Mouse (Mus musculus) kidney, postnatal 14 days (tissue): Measurements from ENCODE around the gene Dppa5a.
"Not testable (repeated sequence)": the region's sequence is repeated elsewhere in the genome, so short reads cannot be mapped to it uniquely, and the experiment has no call there.

Source experiments
- DNase-seq: peaks from one replicate; pipeline ENCODE4 v3.0.0; 2022; ENCODE audit warnings: mixed read lengths

Dppa5a gene

DNA sequence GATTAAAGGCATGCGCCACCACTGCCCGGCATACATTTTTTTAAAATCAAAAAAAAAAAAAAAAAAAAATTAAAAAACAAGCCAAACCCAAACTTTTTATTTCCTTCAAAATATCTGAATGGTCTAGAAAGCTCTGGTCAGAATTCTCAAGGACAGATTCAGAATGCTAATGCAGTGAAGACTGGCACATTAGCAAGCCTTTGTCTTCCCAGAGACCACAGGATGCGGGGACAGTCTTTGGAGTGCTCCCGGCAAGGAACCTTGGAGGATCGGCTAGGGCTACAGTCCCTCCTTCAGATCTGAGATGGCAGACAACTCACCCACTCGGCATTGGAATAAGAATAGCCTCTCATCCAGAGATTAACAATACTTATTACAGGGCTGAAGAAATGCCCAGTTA is 3.3 kb downstream of the Dppa5a start:
- DNase-seq = no peak

DNA sequence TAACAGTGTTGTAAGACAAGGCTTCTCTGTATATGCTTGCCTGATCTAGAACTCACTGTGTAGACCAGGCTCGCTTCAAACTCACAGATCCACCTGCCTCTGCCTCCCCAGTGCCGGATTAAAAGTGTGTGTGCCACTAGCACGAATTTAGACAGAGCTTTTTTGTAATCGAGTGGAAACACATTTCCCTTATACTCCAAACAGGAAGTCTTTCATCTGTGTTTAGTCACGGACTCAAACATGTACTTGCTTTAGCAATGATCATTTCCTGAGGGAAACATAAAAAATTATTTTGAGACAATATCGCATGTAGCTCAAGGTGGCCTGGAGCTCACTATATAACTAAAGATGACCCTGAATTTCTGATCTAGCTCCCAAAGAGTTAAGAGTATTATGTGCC is 4.6 kb downstream of the Dppa5a start:
- DNase-seq = no peak

DNA sequence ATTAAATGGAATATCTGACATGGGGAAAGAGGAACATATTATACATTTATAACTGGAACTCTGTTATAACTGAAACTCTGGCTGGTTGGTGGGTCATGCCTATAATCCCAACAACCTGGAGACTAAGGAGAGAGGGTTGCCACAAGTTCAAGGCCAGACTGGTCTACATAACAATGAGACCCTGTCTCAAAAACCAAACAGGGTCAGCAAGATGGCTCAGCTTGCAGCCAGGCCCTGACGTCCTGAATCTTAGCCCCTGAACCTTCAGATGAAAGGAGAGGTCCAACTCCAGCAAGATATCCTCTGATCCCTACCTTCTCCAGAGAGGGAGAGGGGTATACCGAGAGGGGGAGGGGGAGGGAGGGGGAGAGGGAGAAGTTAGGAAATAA is 7.5 kb downstream of the Dppa5a start:
- no peak for DNase-seq

DNA sequence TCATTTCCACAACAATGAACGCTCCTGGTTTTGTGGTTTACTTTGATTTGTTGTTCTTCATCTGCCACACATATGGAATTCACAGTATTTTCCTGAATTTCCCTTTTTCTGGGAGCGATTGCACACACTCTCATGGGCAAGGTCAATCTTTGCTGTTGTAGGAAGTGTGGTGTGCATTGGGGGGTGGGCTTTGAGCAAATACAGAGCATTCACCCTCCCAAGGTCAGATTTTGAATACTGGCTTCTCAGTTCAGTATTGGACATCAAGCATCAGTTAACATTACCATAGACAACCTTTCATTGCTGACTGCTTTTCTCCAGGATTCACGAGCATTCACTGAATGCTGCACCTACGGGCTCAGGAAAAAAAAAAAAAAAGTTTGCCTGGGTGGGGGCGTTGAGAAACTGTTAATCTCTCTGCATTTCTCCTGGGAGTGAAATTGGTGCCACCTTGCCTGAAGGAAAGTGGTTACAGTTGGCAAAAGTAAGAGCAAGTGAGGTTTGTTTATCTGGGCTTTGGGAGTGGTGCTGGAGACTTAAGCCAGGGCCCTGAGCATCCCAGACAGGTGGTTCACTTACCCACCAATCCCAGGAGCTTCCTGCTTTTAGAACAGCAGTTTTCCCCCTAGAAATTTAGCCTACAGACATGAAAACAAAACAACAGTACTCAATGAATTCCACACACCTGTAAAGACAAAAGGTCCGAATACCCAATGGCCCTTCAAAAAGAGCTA is 8.1 kb downstream of the Dppa5a start:
- DNase-seq = no peak

DNA sequence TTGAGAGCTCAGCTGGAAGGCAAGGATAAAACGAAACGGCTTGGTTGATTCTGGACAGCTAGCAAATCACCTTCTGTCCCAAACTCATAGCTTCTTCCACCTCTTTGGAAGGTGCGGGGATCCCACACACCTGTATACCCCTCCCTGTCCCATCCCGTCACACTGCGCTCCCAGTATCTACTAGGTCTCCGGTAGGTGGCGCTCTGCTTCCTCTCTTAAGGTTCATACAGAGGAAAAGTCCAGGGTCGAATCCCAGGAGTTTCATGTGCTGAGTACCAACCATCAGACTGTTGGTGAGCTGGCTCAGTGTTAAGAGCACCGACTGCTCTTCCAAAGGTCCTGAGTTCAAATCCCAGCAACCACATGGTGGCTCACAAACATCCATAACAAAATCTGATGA is 9.9 kb downstream of the Dppa5a start:
- DNase-seq = peak; percentile 75

DNA sequence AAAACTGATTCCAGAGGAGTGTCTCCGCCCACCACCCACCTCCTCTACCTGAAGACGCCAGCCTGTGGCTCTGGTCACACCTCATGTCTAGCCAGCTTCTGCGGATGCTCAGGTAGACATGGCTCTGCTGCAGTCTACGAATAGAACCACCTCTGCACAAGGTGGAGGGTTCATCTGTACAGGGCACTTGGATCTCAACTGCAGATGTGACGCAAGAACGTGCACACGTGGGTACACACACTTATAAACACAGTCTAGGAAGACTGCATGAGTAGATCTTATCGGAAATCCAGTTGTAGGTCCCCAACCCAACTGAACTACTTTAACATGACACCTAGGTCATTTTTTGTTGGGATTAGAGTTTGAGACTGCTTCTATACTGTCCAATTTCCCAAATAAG is 12.4 kb downstream of the Dppa5a start, which contains the start of gene Gsta2:
TSS of gene Gsta2 (minus strand) at position 178 of the 400 bp plus-strand sequence.
- DNase-seq = no peak

DNA sequence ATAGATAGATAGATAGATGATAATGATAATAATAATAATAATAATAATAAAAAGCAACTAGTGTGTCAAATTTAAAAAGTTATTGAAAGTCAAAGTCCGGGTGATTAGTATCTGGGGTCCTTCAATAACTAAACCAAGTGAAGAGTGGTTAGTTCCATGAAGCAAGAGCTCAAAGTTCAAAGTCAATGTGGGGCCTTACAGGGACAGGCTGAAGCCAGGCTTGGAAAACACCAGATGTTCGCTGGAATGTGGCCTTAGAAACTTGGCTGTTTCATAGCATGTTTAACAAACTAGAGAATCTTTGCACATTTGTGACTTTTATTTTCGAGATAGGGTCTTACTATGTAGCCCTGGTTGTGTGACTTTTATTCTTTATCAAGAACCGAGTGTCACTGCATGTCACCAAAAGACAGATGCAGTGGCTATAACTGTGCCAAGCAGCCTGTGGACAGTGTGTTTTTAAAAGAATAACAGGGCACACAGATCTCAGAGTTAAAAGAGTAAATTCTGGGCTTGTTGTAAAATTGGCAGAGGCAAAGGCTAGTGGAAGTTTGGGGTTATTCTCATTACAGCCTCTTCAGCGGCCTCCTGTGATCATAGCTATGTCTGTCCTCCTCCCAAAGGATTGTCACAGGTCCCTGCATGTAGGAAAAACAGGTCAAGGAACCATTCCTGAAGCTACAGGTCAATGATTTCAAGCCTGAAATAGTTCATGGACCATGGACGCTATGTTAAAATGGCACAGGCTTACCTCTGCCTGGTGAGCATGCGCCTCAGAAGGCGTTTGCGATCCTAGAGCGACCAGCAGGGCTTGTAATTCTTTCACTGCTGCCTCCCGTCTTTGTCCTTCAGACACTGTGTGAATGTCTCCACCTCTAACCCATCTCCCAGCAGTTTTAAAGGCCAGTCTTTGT is 13.1 kb downstream of the Dppa5a start:
- peak; percentile 45 for DNase-seq

DNA sequence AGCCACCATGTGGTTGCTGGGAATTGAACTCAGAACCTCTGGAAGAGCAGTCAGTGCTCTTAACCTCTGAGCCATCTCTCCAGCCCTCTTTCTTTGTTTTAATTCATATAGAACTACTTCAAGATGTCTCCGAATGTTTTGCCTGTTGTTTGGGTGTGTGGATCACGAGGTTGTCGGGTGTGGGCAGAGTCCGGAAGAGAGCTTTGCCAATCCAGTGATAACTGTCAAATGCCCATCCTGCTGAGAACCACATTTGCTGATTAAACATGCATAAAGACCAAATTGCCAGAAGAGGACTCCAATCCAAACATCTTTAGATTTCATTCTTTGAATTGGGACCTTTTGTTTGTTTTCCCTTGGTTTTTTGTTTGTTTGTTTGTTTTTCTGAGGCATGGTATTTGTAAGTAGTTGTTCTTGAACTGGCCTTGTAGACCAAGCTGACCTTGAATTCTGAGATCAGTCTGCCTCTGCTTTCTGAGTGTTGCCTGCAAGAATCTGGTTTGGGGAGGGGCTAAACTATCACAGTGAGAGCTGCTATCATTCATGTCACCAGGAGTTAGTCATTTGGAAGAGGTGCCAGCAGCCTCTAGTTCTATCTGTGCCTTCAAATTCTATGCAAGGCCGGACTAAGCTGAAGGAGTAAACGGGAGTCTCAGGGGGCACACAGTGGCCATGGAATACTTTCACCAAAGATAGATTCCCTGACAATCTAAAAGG is 16.3 kb downstream of the Dppa5a start:
- no peak for DNase-seq

DNA sequence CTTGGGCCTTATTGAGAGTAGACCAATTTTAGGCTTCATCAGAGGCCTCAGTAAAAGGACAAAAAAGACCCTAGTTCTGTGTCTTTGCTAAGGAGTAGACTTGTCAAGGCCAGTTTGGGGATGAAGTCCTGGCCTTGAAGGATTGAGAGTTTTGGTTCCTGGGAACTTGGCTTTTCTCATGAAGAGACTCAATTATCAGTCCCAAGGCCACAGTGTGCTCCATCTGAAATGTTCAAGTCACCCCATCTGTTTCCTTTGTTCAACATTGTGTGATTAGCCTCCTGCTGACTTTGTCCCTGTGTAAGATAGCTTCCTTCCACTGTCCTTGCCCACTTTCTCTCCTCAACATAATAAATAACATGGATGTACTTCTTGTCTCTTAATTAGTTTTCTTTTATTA is 18.0 kb downstream of the Dppa5a start:
- DNase-seq = not testable (repeated sequence)

DNA sequence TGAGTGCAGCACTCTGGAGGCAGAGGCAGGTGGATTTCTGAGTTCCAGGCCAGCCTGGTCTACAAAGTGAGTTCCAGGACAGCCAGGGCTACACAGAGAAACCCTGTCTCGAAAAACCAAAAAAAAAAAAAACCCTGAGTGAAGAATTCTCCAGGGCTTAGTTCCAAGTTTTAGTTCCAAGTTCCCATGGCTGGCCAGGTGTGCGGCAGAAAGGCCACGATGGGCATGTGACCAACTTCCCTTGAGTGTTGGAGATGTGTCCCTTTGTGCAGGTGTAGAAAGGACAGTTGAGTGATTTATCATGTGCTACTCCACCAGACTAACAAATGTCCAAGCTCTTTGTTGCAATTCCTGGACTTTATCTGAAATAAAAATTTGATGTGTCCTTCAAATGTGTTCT is 18.8 kb downstream of the Dppa5a start:
- DNase-seq = peak; percentile 21

DNA sequence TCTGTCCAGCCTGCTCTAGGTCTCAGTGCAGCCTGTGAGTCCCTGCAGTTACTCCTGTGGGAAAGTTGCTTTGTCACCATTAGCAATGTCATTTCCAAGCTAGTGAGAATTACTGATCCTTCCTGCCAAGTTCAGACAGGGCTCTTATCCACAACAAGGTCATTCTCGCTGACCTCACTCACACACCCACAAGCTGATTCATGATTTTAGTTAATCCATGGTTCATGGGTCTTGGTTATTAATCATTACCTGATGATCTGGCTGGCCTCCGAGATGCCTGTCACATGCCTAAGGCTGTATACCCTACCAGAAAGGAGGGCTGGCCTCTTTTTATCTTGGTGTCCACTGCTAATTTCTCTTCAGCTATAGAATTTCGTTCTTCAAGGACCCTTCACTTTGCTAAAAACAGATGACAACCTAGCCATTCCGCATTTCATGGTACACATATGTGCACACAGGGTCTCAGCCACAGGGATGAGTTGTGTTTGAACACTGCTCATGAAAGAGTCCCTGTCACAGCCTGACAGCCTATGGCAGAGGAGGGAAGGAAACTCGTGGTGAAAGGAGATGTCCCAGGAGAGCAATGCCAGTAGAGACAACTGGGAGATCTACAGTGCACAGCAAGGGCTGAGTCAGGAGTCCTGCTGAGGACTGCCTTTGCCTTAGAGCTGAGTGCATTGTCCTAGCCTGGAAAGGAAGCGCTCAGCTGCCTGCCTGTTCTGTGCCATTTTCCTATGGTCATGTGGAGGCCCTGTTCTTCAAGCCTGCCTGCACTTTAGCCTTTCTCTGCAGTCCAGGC is 19.6 kb downstream of the Dppa5a start:
- peak; percentile 86 for DNase-seq

DNA sequence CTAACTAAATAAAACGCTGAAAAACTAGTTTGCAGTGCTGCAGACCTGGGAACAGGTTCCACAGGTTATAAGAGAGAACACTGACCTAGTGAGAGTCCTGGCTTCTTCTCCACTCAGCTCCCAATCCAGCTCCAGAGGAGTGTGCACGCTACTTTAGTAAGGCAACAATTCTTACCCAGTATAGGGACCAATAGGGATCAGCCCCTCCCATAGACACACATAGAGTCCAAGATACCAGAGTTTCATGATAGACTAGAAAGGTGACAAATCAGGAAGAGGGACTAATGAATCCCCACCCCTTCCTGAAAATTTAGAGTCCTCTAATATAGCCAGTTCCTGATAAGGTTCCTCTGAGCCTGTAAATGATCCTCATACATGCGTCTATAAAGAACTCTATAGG is 21.0 kb downstream of the Dppa5a start:
- peak; percentile 6 for DNase-seq

DNA sequence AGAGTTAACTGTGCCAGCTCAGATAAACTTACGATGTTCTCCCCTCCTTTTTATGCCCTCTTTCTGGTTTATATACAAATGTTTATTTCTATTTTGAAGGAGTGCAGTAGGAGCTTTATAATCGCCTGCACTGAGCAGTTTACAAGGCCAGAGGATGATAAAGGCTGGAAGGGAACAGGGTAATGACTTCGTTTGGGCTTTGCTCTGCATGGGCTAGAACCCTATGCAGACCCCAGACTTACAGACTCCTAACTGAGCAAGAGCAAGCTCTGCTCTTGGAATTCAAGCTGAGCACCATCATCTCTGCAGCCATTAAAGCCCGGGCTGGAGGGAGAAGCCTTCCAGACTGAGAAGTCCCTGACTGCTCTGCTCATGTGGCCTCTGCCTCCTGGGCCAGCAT is 22.7 kb downstream of the Dppa5a start:
- not testable (repeated sequence) for DNase-seq

DNA sequence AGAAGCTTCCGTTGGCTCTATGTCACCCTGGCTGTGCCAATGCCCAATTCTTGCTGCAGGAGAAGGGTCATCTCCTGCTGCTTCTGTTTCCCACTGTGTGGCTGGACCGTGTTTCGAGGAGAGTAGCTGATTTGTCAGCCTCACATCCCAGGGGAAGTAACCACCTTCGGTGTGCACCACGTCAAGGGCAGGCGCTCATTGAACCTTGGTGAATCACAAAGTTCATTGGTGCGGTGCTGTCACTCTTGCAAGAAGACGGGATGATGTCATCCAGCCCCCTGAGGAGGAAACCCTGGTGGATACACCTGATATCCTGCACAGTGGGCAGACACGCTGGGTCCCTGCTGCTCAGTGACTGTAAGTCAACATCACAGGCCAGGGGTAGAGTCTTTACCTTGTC is 24.9 kb downstream of the Dppa5a start:
- DNase-seq = not testable (repeated sequence)

DNA sequence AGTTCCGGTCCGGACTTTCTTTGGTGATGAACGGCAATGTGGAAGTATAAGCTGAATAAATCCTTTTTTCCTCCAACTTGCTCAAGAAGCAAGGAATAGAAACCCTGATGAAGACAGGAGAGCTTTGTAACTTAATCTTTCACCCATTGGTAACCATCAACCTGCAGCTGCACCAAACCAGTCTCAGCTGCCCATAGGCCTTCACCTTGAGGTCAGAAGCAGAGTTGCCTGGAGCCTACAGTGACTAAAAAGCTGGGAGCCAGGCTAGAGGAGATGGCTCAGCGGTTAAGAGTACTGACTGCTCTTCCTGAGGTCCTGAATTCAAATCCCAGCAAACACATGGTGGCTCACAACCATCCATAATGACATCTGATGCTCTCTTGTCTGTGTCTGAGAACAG is 25.5 kb downstream of the Dppa5a start:
- DNase-seq = not testable (repeated sequence)

DNA sequence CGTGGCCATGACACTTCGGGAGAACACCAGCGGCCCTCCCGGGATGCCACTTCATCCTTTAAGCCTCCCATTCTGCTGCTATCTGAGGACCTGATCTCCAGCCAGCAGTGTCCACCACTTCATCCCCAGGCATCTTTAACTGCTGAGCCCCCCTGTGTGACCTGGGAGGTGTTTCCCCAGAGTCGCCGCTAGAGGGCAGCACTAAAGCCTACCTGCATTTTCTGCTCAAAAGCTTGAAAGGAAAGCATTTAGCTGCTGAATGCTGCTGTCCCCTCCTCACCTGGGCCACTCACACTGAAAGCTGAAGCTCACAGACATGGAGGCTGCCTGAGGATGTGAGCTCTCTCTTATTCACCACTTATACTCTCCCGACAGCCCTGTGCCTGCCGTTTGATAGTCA is 27.7 kb downstream of the Dppa5a start:
- peak; percentile 29 for DNase-seq

DNA sequence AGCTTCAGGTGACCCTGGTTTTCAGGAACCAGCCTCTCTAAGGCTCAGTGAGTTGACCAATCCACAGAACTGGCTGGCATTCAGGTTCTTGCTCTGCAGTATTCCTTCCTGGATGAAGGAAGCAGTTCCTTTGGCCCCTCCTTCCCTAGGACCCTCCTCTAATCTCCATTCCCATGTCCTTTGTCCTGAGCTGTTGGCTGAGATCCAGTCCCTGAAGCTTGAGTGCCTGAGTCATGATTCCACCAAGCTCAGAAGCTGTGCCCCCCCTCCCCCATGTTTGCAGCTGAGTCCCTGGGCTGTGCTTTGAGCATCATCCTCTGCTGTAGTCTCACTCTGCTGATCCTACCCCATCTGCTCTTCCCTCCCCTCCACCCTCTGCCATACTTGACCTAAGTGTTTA is 30.9 kb downstream of the Dppa5a start:
- DNase-seq = peak; percentile 7

DNA sequence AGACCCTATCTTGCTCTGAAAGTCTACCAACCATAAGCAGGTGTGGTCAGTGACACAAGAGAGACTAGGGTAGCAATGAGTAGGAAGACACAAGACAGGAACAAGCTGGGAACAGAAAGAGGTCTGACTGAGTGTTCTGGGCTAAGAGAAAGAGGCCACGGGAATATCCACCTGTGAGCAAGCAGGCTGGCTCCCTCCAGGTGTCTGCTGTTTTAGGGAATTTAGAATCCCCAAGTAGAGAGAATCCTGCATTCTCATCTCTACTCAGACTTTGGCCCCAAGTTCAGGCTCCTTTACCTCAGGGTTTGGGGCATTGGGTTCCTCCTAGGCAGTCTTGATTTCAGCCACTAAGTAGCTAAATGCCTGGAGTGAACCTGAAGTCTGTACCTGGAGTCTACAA is 40.7 kb downstream of the Dppa5a start, which contains the start of gene Omt2b:
TSS of gene Omt2b (plus strand) at position 301 of the 400 bp plus-strand sequence.
- DNase-seq = not testable (repeated sequence)

DNA sequence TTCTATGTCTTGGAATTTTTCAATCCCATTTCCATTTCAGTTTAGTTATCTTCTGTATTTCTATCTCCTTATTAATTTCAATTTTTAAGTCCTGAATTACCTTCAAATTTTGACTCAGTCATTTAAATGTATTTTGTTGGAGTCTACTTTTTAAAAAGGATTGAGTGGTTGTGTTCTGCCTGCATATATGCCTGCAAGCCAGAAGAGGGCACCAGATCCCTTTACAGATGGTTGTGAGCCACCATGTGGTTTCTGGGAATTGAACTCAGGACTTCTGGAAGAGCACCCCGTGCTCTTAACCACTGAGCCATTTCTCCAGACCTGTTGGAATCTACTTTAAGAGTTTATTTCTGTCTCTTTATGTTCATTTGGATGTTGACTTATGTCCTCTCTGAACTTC is 48.5 kb downstream of the Dppa5a start:
- DNase-seq = no peak
